Mouse (Mus musculus) forebrain, embryonic 11.5 days (tissue): Measurements from ENCODE around the gene Podxl. TPM values are rescaled to one million over a fixed set of nuclear protein-coding genes. Genes with fewer than 3 reads are reported as not detected.

ENCODE experiments used
- ATAC-seq: fragments of 200-750 bp; cut with Nextera tagmentation; replicated peaks from 2 replicates; pipeline ENCODE4 v1.8.0; 2017; ENCODE audit warnings: moderate TSS enrichment; ENCODE audit not compliant: low FRiP score
- DNase-seq: peaks from one replicate; pipeline ENCODE4 v3.0.0-alpha.2; 2017; ENCODE audit warnings: low spot score
- H3K27ac ChIP-seq: fragments of 300-500 bp; sonication (generic); 2 replicates; pipeline ENCODE4 v1.5.1; 2014; ENCODE audit warnings: low read depth, low read length
- H3K27me3 ChIP-seq: fragments of 300-500 bp; sonication (generic); 2 replicates; pipeline ENCODE4 v1.6.1; 2014; ENCODE audit warnings: mild to moderate bottlenecking, low read length, mixed read lengths; ENCODE audit not compliant: control insufficient read depth, insufficient read depth
- H3K36me3 ChIP-seq: fragments of 300-500 bp; sonication (generic); 2 replicates; pipeline ENCODE4 v1.6.1; 2014; ENCODE audit warnings: mild to moderate bottlenecking, low read length, moderate library complexity, mixed read lengths; ENCODE audit not compliant: control insufficient read depth, insufficient read depth
- H3K4me1 ChIP-seq: fragments of 300-500 bp; sonication (generic); replicated peaks from 2 replicates; pipeline ENCODE4 v1.6.1; 2014; ENCODE audit warnings: low read length, mixed read lengths; ENCODE audit not compliant: control insufficient read depth, insufficient read depth
- H3K4me2 ChIP-seq: fragments of 300-500 bp; sonication (generic); 2 replicates; pipeline ENCODE4 v1.6.1; 2014; ENCODE audit warnings: low read depth, mild to moderate bottlenecking, low read length, moderate library complexity, mixed read lengths; ENCODE audit not compliant: severe bottlenecking
- H3K4me3 ChIP-seq: fragments of 300-500 bp; sonication (generic); 2 replicates; pipeline ENCODE4 v1.5.1; 2014; ENCODE audit warnings: low read depth, low read length
- H3K9ac ChIP-seq: fragments of 300-500 bp; sonication (generic); 2 replicates; pipeline ENCODE4 v1.6.1; 2014; ENCODE audit warnings: low read length
- H3K9me3 ChIP-seq: fragments of 300-500 bp; sonication (generic); 2 replicates; pipeline ENCODE4 v1.6.1; 2016; ENCODE audit warnings: low read length, mixed read lengths; ENCODE audit not compliant: control insufficient read depth
- WGBS: fragments of 180-500 bp; shearing (Covaris S2); extraction: QIAGEN DNeasy Blood & Tissue Kit; methylation state at CpG from one replicate; pipeline ENCODE4 v1.1.7; 2014; 5-methylcytosine and 5-hydroxymethylcytosine counted together
- polyA plus RNA-seq: library from polyadenylated mRNA; unstranded; fragments of >200 nt; fragmentation: Nextera tagmentation; extraction: Ambion mirVana; gene quantifications from 2 replicates; pipeline ENCODE4 v1.2.1, GENCODE M21; 2014

Podxl gene
- polyA plus RNA-seq, 1 experiment from 2014 or later, result 11.7 TPM

DNA sequence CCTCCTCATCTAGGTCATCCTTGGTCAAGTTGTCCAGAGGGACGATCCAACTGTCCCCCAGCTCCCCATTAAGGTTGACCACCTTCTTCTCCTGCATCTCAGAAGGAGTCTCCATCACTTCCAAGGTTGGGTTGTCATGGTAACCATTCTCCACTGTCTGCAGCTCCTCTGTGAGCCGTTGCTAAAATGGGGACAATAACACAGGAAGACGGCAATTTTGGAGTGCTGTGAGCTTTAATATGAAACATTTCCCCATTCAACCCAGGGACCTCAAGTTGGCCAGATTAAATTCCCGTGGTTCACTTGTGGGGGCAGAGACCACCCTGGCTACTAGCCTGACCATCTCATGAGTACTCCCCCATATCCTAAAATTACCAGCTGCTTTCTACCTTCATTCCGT is 40.7 kb downstream of the Podxl start:
- ATAC-seq, result no peak
- Histone ChIP-seq H3K27ac (no peak overlapping the region), H3K4me2 (no peak overlapping the region), H3K4me1 (no peaks in the 10 kb centered on the region), H3K36me3 (peaks cover 3% of the 10 kb centered on the region; the same call in 1 of the 2 replicates), H3K27me3 (no peaks in the 10 kb centered on the region), H3K4me3 (no peak overlapping the region), H3K9ac (no peak overlapping the region), H3K9me3 (no peaks in the 10 kb centered on the region)
- no peak for DNase-seq
- WGBS, result 66% methylated on average over 5 of the region's 5 CpGs

DNA sequence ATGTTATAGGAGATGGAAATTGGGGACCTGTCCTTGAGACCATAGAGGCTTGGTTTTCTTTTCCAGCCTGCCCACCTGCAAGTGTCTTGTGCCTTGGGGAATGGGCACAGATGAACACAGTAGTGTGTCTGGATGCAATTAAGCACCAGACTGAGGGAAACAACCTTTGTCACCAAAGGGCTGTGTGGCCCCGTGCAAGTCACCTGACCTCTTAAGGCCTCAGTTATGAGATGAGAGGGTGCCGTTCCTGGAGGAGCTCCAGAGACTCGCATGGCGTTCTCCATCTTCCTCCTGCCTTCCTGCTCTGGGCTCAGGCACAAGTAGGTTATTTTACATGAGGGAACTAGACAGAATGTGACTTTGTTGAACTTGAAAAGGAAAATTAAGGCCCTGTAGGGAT is 41.3 kb downstream of the Podxl start:
- no peaks in the 10 kb centered on the region for H3K4me1 ChIP-seq
- H3K4me2 ChIP-seq, result no peak overlapping the region
- ATAC-seq, result no peak
- no peaks in the 10 kb centered on the region for H3K9me3 ChIP-seq
- no peak overlapping the region for H3K27ac ChIP-seq
- H3K36me3 ChIP-seq, result peaks cover 3% of the 10 kb centered on the region; the same call in 1 of the 2 replicates
- DNase-seq, result no peak
- no peaks in the 10 kb centered on the region for H3K27me3 ChIP-seq
- no peak overlapping the region for H3K9ac ChIP-seq
- WGBS, result 86% methylated on average over 4 of the region's 4 CpGs
- H3K4me3 ChIP-seq, result no peak overlapping the region

DNA sequence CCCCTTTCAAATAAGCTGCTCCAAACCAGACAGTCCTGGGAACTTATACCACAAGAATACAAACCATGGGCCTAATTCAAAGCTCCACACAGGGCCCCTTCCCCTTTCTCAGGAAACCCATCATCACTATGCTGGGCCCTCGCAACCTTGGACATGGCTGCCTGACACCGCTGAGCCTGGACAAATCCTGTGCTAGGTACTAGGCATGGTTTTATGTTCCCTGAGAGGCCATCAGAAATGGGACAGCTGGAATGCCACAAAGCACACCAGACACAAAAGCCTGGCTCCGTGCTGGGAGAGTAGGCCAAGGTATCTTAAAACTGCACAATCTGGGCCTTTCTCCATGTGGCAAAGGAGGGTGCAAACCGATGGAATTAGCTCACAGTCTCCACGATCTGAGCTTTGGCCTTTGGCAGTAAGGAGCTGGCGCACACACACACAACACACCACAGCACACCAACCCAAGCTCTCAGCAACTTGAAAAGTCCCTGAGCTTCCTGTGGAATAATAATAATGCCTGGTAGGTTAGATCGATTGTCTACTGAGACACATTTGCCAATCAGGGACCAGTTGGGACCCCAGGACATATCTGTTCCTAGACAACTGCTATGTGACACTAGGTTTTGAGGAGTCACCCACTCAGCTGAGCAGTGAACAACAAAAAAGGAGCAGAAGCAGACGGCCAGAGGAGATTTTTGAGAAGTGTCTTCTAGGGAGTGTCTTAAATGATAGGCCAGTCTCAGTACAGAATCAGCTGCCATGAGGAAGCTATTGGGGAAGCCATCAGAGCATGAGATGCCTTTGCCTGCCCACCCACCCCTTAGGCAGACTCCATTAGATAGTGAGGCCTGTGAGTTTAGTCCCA is 42.1 kb downstream of the Podxl start:
- no peaks in the 10 kb centered on the region for H3K27me3 ChIP-seq
- H3K9ac ChIP-seq, result no peak overlapping the region
- H3K27ac ChIP-seq, result no peak overlapping the region
- ATAC-seq (no peak), DNase-seq (no peak)
- no peak overlapping the region for H3K4me2 ChIP-seq
- H3K4me3 ChIP-seq, result no peak overlapping the region
- H3K9me3 ChIP-seq, result no peaks in the 10 kb centered on the region
- 88% methylated on average over 8 of the region's 8 CpGs for WGBS
- no peaks in the 10 kb centered on the region for H3K4me1 ChIP-seq
- peaks cover 3% of the 10 kb centered on the region; the same call in 1 of the 2 replicates for H3K36me3 ChIP-seq

DNA sequence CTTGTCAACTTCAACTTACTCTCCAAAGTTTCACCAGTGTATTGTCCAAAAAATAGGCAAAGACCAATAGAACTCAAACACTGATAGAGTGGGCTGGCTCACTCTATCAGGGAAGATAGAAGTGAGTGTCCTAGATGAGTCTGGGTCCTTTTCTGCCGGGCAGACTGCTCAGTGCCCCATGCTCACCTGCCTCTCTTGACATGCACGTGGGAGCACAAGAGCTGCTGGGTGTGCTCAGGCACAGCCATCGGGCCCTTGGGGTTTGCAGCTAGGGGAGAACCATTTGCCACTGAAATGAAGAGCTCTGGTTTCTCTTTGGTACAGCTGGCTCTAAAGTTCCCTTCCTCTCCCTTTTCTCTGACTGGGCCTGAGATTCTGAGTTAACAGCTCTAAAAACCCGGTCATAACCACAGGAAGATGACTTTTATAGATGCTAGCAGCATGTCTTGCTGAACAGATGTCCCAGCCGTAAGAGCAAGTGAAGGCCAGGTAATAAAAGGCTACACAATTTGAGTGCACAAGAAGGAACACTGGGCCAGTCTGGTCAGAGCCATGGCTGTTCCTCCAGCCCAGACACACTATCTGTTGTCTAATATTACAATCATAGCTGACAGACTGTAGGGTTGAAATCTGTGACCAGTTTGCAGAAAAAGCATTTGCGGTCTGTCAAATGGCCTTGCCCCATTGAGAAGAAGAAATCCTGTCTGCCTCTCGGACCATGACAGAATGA is 43.1 kb downstream of the Podxl start:
- H3K27ac ChIP-seq, result no peak overlapping the region
- H3K4me3 ChIP-seq, result no peak overlapping the region
- H3K4me2 ChIP-seq, result no peak overlapping the region
- H3K36me3 ChIP-seq, result peaks cover 3% of the 10 kb centered on the region; the same call in 1 of the 2 replicates
- H3K4me1 ChIP-seq, result no peaks in the 10 kb centered on the region
- no peak overlapping the region for H3K9ac ChIP-seq
- ATAC-seq (no peak), DNase-seq (no peak)
- no peaks in the 10 kb centered on the region for H3K9me3 ChIP-seq
- WGBS, result 82% methylated on average over 7 of the region's 7 CpGs
- no peaks in the 10 kb centered on the region for H3K27me3 ChIP-seq

DNA sequence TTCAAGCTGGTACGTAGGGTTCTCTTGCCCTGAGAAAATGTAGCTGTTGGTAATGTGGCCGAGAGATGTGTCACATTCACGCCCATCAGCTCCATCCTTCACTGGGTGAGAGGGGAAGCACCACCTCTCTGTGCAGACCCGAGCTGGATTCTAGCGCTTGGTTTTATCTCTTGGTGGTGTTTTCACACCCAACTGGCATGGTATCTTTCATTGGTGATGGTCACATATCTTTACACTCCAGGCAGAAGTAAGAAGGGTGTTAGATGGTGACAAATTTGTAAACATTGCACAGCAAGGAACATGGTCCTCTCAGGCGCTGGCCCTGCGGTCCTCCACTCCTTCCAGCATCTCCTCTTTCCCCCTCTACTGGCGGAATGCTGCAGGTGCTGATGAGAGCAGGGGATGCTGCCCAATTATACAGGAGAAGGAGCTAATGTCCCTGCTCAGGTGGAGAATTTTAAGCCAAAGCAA is 44.7 kb downstream of the Podxl start:
- Histone ChIP-seq H3K36me3 (peaks cover under 1% of the 10 kb centered on the region; the same call in 1 of the 2 replicates), H3K27me3 (no peaks in the 10 kb centered on the region), H3K4me3 (no peak overlapping the region), H3K9me3 (no peaks in the 10 kb centered on the region), H3K9ac (no peak overlapping the region), H3K4me2 (no peak overlapping the region), H3K4me1 (no peaks in the 10 kb centered on the region), H3K27ac (no peak overlapping the region)
- DNase-seq (no peak), ATAC-seq (no peak)
- WGBS, result 72% methylated on average over 8 of the region's 8 CpGs

DNA sequence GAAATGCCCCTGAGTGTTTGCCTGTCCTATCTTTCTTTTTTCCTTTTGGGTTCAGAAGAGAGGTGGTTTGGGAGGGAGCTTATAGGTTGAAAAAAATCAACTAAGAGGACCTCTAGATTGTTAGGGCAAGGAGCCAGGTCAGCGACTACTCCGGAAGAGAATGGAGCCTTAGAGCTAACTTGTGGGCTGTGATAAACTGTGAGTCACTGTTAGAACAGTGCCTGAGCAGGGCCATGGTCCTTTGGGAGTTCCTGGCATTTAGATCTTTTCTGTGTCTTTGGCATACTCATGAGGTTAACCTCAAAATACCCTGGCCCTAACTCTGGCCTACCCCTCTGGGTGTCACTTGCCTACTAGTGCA is 45.5 kb downstream of the Podxl start:
- no peaks in the 10 kb centered on the region for H3K9me3 ChIP-seq
- H3K4me1 ChIP-seq, result no peaks in the 10 kb centered on the region
- no peak for DNase-seq
- H3K27me3 ChIP-seq, result no peaks in the 10 kb centered on the region
- H3K4me2 ChIP-seq, result no peak overlapping the region
- ATAC-seq, result no peak
- 92% methylated on average over 2 of the region's 2 CpGs for WGBS
- H3K4me3 ChIP-seq, result no peak overlapping the region
- no peak overlapping the region for H3K9ac ChIP-seq
- no peak overlapping the region for H3K27ac ChIP-seq
- no peaks in the 10 kb centered on the region; the same call in 1 of the 2 replicates for H3K36me3 ChIP-seq

DNA sequence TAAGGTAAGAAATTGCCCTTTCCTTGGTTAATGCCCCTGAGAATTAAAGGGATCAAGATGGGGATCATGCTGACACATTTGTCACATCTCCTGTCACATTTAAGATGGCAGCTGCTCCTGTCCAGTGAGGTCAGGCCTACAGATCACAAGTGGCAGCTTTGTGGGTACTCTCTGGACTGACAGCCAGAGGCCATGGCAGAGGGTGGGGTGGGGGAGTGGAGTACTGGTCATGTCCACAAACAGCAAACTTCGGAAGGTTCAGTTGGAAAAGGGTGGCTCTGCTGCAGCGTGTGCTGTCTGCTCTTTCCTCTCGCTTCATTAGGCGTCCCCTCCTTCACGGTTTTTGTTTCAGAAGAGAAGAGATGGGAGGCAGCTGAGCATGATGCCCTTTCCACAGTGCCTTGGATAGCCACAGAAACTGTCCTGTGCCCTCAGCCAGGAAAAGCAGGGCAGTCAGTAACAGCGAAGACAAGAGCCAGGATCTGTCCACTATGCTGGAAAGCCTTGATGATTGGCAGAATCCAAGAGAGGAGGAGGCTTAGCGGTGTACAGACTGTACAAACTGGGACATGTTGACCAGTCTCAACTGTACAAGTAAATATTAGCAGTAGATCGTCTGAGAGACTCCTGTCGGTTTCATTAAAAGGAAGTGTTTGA is 46.0 kb downstream of the Podxl start:
- Histone ChIP-seq H3K9ac (no peak overlapping the region), H3K4me3 (no peak overlapping the region), H3K27me3 (no peaks in the 10 kb centered on the region), H3K36me3 (no peaks in the 10 kb centered on the region; the same call in 1 of the 2 replicates), H3K27ac (no peak overlapping the region), H3K9me3 (no peaks in the 10 kb centered on the region), H3K4me2 (no peak overlapping the region), H3K4me1 (no peaks in the 10 kb centered on the region)
- DNase-seq (no peak), ATAC-seq (no peak)
- 79% methylated on average over 9 of the region's 9 CpGs for WGBS

DNA sequence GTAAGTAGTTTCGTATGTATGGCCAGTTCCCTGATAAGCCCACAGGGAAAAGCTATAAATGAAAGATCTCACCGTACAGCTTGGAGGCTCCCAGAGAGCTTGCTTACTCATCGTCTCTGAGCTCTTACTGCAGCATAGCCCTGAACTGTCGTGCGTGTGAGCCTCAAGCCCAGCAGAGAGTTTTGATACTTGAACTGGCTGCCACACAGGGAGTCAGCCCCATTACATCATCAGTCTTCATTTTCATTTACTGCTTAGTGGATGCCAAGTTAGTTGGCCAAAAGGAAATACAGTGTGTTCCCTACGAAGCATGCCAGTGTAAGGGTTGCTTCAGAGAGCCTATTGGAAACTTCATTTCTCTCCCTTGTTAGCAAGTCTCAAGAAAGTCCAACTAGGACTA is 50.1 kb downstream of the Podxl start:
- ATAC-seq, result no peak
- Histone ChIP-seq H3K9me3 (no peaks in the 10 kb centered on the region), H3K4me2 (no peak overlapping the region), H3K36me3 (no peaks in the 10 kb centered on the region), H3K27ac (no peak overlapping the region), H3K4me3 (no peak overlapping the region), H3K27me3 (no peaks in the 10 kb centered on the region), H3K9ac (no peak overlapping the region), H3K4me1 (no peaks in the 10 kb centered on the region)
- DNase-seq, result no peak
- 88% methylated on average over 6 of the region's 6 CpGs for whole genome bisulfite sequencing
